Mouse (Mus musculus): ENCODE data around the gene Sec24c.
"Not testable (repeated sequence)": the region's sequence is repeated elsewhere in the genome, so short reads cannot be mapped to it uniquely, and the experiment has no call there.

The Sec24c gene

DNA sequence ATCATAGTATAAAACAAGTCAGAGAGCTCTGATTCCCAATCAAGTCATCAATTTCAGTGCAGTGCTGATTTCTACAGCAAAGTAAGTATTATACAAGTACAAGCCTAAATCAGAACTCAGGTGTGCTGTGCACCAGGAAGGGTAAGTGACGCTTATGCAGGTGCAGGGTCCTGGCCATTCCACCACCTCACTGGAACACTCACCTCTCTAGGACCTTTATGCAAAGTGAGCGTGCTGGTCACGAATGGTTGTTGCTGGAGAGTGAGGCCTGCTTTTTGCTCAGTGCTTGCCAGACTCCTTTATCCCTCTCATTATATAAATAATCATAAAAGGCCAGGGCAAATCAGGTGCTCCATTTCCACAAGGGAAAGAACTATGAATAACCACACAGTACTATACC lies 26.3 kb downstream of the Sec24c start:
- no peak for DNase-seq (ENCODE audit: low spot score)

DNA sequence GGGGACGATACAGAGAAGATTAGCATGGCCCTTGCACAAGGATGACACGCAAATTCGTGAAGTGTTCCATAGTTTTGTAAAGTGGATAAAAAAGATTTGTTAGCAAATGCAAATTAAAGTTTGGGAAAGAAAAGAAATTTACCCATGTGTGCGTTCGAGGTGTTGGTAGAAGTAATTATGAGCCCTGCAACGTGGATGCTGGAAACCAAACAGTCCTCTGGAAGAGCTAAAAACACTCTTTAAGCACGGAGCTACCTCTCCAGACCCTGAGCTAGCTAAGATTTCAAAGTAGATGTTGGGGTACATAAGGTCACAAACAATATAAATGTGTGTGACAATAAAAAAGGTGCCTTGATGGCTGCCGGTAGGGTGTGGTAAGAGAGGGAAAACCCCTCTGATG lies 27.4 kb downstream of the Sec24c start:
- DNase-seq (ENCODE audit: low spot score): no peak

DNA sequence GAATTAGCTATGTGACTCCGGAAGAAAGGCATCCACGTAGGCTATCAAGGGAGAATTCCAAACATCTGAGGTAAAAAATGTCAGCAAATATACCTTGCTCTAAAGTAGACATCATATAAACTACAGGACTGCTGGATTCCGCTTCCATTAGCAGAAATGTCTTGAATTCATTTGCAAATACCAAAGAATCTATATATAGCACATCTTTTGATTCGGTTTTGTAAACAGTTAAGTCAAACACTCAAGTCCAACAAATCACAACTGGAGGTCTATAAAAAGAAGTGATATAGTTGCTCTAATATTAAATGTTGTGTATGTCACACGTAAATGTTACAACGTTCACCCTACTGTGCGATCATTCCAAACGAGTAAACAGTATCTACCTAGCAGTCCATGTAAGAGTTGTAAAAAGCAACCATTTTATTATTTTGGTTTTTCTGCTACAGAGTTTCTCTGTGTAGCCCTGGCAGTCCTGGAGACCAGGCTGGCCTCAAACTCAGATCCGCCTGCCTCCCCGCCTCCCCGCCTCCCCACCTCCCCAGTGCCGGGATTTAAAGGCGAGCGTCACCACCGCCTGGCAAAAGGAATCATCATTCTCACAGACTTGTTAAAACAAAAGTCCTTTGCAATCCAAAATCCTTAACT lies 28.1 kb downstream of the Sec24c start:
- DNase-seq (ENCODE audit: low spot score): no peak

DNA sequence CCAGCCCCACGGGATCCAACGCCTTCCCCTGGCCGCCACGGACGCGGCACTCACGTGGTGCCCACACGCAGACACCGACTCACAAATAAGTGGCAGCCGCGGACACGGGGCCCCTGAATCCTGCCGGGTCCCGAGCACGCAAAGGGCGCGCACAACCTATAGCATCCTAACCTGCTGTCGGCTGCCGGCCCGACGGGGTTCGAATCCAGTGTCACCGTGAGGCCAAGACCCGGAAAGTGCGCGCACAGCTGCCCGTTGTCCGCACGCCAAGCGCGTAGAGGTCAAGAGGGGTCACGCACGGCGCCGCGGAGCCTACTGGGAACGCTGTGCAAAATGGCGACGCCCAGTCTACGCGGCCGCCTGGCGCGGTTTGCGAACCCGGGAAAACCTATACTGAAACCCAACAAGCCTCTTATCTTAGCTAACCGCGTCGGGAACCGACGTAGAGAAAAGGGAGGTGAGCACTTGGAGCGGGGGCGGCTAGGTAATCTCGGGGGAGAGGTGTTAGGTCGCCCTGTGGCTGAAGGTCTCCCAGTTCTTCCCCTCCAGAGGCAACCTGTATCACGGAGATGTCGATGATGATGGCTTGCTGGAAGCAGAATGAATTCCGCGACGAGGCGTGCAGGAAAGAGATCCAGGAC lies 28.8 kb downstream of the Sec24c start, which contains the start of gene Chchd1:
TSS of gene Chchd1 (plus strand) at position 266 of the 641 bp plus-strand sequence.
- peak; percentile 79 for DNase-seq (ENCODE audit: low spot score)

DNA sequence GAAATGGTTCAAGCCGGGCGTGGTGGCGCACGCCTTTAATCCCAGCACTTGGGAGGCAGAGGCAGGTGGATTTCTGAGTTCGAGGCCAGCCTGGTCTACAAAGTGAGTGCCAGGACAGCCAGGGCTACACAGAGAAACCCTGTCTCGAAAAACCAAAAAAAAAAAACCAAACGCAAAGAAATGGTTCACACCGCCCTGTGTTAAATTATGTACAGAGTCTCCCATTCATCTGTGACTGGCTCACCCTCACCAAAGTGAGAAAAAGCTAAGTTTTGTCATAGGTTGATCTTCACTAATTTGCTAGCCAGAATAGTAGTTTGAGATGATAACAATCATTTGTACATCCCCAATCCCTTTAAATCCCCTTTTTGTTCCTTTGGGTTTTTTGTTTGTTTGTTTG lies 29.4 kb downstream of the Sec24c start:
- not testable (repeated sequence) for DNase-seq (ENCODE audit: low spot score)

DNA sequence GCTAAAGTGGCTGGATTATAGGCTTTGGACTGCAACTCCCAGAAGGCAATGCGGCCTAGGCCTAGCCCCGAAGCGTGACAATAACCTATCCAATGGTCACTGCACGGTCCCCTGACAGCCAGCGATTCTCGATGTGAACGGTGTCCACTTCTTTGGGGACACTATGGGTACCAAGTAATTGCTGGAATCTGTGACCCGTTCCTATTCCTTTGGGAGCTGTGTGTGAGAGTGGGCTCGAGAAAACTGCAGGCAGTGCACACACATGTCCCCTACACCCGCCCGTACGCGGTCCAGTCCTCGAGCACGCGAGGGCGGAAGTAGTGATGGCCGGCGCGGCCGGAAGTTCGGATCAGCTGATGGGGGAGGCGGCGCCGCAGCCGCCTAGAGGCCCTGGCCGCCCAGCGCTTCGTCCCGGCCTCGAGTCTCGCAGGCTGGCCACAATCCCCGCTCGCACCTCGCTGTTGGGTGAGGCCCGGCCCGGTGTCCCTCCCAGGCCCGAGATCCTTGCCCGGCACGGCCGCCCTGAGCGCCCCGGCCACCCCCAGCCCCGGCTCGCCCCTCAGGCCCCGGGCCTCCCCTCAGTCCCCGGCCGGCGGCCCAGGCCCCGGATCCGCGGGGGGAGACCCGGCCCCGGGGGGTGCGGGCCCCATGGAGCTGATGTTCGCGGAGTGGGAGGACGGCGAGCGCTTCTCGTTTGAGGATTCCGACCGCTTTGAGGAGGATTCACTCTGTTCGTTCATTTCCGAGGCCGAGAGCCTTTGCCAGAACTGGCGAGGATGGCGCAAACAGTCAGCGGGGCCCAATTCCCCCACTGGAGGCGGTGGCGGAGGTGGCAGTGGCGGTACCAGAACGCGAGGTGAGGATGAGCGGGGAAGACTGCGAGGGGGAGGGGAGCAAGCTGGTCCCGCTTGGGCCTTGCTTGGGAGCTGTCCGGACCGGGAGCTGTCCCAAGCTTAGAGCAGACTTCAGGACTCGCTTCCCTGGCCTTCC lies 33.4 kb downstream of the Sec24c start, which contains the start of gene Zswim8:
TSS of gene Zswim8 (plus strand) at position 352 of the 990 bp plus-strand sequence.
- DNase-seq (ENCODE audit: low spot score): peak; percentile 85

DNA sequence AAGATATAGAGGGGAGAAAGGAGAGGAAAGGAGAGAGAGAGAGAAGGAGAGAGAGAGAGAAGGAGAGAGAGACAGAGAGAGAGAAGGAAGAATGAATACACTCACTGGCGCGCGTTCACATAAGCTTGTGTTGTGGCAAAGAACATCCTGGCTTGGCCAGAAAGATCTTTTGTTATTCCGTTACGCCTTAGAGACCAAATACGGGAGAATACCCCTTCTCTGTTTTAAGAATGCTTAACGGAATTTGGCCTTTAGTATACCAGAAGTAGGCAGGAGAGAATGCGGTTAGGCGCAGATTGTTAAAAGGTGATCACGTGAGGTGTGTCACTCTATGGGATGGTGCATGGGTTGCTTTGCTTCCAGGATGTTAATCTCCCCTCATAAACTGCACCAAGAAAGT lies 34.1 kb downstream of the Sec24c start:
- no peak for DNase-seq (ENCODE audit: low spot score)

DNA sequence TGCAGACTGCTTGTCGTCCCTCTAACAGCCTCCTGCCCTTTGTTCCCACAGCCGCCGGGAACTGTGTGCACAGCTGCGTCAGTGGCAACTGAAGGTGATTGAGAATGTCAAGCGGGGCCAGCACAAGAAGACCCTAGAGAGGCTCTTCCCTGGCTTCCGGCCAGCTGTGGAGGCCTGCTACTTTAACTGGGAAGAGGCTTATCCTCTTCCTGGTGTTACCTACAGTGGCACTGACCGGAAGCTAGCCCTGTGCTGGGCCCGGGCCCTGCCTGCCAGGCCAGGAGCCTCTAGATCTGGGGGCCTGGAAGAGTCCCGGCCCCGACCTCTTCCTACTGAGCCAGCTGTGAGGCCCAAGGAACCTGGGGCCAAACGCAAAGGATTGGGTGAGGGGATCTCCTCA lies 39.7 kb downstream of the Sec24c start:
- DNase-seq (ENCODE audit: low spot score): no peak

DNA sequence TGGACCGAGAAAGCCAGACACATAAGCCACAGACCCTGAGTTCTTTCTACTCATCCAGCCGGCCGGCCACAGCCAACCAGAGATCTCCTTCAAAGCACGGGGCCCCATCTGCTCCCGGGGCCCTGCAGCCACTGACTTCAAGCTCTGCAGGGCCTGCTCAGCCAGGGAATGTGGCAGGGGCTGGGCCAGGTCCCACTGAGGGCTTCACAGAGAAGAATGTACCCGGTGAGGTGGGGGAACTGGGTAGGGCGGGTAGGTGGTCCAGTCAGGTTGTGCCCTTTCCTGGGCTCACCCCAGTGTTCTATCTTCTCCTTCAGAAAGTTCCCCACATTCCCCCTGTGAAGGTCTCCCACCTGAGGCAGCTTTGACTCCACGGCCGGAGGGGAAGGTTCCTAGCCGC lies 44.3 kb downstream of the Sec24c start:
- no peak for DNase-seq (ENCODE audit: low spot score)

DNA sequence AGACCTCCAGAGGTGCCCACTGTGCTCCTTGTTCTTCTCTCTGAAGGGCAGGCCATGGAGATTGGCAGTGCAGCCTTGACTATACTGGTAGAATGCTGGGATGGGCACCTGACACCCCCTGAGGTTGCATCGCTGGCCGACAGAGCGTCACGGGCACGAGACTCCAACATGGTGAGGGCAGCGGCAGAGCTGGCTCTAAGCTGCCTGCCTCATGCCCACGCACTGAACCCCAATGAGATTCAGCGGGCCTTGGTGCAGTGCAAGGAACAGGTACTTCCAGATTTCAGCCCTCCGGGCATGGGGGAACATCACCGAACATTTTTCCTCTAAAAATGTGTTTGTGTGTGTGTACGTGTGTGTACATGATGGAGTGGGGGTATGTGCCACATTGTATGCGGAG lies 45.7 kb downstream of the Sec24c start:
- DNase-seq (ENCODE audit: low spot score): no peak

DNA sequence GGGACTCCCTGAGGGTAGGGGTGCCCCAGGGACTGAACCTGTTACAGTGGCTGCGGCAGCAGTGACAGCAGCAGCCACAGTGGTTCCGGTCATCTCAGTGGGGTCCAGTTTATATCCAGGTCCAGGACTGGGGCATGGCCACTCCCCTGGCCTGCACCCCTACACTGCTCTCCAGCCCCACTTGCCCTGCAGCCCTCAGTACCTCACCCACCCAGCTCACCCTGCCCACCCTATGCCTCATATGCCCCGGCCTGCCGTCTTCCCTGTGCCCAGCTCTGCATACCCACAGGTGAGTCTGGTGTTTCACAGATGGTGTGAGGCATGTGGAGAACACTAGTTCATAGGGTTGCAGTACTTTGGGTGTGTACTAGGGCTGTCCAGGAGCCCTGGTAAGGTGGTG lies 47.3 kb downstream of the Sec24c start:
- no peak for DNase-seq (ENCODE audit: low spot score)

DNA sequence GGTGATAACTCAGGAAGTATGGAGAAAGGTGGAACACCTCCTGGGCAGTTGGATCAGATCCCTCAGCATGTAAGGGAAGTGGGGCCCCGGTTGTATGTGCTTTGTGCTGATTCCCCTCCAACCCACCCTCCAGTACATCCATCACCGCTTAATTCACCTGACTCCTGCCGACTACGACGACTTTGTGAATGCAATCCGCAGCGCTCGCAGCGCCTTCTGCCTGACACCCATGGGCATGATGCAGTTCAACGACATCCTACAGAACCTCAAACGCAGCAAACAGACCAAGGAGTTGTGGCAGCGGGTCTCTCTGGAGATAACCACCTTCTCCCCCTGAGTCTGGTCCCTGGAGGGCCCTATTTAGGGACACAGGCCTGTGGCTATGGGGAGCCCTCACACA lies 48.9 kb downstream of the Sec24c start:
- DNase-seq (ENCODE audit: low spot score): no peak

DNA sequence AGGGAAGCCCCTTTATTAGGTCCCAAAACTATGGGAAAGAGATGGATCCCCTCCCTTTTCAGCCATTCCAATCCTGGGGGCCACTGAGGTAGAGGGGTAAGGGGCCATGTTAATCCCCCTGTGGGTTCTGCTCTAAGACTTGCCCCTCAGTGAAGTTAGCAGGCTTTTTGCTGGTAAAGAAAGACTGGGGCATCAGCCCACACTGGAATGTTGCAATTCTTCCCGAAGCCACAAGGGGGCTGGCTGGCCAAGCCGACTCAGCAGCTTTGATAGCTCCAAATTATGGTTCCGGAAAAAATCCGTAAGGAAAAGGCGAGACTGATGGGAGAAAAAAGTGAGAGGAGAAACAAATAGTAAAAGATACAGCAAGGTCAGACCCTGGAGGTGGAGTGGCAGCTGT lies 49.9 kb downstream of the Sec24c start:
- DNase-seq (ENCODE audit: low spot score): peak; percentile 54

DNA sequence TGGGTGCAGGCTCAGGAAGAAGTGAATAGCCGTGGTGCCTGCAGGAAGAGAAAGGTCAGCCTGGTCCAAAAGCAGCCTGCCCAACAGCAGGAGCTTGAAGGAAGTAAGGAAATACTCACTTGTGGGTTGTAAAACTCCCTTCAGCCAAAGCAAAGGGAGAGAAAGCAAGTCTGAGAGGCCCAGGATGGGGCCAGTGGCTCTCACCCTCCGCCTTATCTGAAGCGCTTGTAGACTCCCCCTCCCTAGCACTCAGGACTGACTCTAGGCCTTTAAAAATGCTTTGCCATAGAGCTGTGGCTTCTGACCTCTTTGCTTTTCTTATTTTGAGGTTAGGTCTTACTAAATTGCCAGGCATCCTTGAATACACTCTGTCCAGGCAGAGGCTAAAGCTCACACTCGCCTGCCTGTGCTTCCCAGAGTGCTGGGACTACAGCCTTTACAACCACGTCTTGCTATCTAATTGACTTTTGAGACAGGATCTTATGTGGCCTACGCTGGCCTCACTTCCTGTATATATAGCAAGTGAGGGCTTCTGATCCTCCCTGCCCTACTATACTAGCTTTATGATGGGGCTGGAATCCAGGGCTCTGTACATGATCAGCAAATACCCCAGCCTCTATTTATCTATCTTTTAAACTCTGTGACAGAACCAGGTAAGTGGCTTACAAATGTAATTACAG lies 51.7 kb downstream of the Sec24c start:
- DNase-seq (ENCODE audit: low spot score): no peak

DNA sequence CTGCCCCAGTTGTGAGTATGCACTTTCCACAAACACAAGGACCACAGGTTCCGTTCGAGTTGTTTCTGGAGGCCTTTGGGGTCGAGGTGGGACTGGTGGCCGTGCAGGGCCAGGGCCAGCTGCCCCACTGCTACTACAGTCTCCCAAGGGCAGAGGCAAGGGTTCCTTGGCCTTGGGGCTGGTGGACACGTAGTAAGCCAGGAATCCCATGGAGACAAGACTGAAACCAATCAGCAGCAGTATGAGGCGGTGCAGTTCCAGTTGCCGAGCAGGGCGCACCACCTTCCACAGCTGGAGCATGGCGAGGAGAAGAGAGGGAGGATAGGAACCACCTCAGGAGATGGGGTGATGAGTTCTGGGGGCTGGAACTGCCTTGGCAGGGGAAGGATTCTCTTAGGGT lies 55.8 kb downstream of the Sec24c start:
- DNase-seq (ENCODE audit: low spot score): no peak

DNA sequence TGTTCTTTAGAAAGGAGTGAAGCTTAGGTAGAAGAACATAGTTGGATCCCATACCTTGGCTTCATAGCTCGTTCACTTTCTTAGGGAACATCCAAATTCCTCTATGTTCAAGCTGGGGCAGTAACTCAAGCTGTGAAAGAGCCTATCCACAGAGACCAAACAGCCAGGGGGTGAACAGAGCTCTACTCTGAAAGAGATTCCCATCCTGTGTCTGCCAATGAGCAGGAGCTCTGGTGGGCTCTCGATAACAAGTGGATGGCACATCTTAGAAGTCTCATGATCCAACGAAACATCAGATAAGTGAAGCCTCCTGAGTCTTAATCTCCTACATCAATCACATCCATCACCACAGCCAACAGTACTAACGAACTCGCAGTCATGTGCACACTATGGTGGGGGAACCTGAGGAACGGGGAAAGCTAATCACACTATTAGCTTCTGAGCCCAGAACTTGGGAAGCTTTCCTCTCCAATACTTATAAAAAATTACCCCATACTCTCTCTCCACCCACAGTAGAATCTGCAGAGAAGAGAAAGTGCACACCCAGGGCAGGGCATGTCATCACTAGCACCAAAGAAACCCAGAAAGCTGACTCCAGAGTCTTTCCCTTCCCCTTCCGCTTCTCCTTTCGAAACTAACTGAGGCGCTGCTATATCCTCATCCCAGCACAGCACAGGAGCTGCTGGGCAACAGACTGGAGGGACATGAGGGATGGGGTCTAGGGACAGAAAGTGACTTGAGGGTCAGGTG lies 56.9 kb downstream of the Sec24c start:
- no peak for DNase-seq (ENCODE audit: low spot score)

DNA sequence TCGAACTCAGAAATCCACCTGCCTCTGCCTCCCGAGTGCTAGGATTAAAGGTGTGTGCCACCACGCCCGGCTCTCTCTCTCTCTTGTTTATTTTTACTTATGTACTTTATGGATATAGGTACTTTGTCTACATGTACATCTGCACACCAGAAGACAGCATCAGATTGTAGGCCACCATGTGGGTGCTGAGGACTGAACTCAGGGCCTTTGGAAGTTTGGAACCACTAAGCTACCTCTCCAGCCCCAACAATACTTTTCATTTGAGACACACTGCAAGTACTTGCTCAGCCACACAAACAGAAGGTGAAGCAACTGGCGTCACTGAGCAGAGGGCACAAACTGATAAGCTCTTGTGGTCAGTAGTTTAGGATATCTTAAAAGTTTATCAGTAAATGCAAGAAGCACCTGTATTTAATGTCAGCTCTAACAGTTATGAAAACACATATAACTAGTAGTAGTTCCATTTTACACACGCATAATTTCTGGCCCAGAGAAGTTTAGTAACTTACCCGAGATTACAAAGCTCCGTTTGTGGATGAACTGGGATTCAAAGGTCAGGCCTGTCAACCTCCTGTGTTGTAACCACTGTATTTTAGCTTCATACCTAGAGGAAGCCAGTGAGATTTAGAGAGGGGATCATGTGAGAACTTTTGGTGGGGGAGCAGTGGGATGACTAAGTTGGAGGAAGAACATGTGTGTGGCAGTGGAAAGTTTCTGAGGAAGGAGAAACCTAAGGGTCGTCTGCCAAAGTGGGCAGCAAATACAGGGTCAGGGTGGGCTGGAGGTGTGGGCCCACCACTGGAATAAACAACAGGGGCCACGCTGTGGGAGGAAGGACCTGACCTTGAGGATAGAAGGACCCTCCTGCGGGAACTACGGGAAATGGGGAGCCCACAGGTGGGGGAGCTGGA lies 59.2 kb downstream of the Sec24c start:
- DNase-seq (ENCODE audit: low spot score): peak; percentile 11

DNA sequence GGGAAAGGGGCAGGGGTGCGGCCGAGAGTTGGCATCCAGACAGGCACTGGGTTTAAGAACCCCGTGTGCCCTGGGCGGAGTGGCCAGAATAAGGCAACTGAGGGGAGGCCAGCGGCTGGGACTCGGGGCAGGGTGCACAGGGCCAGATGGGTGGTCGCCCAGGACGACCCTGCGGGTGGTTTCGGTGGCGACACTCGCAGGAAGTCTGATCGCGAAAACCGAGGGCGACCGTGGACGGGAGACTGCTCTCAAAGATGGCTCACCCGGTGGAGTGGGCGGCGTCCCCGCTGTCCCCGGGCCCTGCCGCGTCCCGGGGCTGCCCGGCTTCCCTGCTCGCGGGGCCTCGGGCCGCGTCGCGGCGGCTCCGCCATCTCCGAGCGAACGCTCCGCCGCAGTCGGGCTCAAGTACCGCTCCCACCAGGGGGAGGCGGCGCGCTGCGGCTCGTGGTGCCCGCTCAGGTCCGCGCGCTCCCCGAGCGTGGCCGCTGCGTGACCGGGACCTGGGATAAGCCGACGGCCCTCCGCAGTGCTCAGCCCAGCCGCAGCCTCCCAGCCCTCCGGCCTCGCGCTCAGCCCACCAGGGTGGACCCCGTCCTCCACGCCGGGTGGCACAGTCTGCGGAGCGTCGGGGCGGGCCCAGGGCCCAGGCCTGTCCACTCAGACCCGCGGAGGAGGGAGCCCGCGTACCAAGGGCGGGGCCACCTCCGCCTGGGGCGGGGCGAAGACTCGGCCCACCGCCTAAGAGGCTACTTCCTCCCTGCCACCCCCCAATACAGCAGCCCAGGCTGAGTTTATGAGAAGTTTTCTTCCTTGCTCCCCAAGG lies 60.1 kb downstream of the Sec24c start, which contains the start of gene Ndst2:
TSS of gene Ndst2 (minus strand) at position 611 of the 823 bp plus-strand sequence.
- peak; percentile 75 for DNase-seq (ENCODE audit: low spot score)

DNA sequence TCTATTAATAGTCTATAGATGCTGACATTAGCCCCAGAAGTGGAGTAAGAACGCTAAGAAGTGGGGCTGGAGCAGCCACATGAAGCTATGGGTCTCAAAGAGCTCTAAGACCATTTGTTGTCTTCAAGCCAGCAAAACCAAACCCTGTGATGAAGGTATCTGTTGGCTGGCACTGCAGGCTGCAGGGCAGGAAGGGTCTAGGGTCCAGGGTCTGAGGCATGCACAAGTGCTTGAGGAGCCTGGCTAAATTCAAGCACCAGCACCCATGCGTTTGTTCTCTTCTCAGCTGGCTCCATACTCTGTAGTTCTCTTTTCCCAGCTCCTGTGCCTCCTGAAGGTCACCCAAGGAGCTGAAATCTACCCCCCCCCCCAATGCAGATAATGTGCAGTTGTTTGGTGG lies 60.9 kb downstream of the Sec24c start:
- DNase-seq (ENCODE audit: low spot score): no peak
